Mouse (Mus musculus): ENCODE results near the gene 2010300C02Rik. TPM values are rescaled to one million over a fixed set of nuclear protein-coding genes. Genes with fewer than 3 reads are reported as not detected.

Gene 2010300C02Rik
- polyA plus RNA-seq, 1 experiment from 2014 or later, result 3.5 TPM

DNA sequence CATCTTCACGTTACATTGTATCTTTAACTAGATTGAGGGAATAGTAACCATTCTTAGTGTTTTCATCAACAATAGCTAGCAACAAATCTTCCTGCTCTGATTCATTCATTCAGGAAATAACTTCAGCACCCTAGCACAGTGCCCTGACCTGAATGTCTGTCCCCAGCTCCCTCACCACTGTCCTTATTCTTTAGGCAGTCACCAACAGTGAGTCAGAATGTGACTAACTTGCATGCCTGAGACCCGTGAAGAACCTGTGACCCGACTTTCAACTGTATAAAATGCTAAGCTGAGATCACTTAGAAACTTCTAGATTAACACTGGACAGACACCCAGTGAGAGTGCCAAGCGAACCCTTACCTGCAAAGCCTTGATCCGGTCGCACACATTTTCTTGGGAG lies 88.4 kb downstream of the 2010300C02Rik start:
- Histone ChIP-seq H3K9me3 (ENCODE audit: control insufficient read depth, low read length) (no peaks in the 10 kb centered on the region), H3K4me3 (ENCODE audit: low read depth, low read length) (no peak overlapping the region)
- no peak for ATAC-seq (ENCODE audit: low read depth)

DNA sequence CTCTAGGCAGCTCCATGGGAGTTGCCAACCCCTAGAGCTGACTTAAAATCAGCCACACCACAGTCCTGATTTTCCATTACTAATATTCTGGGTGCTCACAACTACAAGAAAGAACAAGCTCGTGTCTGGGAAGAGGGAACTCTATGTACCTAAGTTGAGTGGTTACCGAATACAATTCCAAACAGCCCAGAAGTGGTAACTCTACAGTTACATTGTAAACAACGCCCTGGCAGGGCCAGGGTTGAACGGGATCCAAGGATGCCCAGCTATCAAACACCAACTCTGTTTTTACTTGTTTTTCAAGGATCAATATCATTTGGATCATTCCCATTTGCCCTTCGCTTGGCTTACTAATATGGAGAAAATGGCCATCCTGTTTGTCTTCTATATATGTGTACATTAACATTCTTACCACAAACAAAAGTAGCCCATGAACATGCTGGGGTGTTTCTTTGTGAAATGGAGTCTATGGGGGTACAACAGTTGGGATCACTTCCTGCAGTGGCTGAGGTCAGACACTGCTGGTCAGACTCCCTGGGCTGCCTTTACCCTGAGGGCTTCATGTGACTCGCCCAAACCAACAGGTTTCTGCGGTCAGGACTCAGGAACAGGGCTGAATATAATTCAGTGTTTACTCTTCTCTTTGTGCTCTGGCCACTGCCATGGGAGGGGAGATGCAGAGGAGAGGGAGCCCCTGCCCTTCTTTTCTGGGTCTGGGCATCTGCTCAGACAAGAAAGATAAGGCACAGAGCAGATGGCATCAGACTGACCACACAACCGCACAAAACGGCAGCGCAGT lies 89.3 kb downstream of the 2010300C02Rik start:
- Histone ChIP-seq H3K4me2 (ENCODE audit: low read depth, low read length) (no peak overlapping the region), H3K4me3 (ENCODE audit: low read depth, low read length) (no peak overlapping the region), H3K27me3 (ENCODE audit: control insufficient read depth, insufficient read depth, low read length) (no peaks in the 10 kb centered on the region), H3K27ac (ENCODE audit: low read depth, low read length) (no peak overlapping the region), H3K9me3 (ENCODE audit: control insufficient read depth, low read length) (no peaks in the 10 kb centered on the region), H3K4me1 (ENCODE audit: control insufficient read depth, insufficient read depth, low read length) (no peaks in the 10 kb centered on the region), H3K9ac (replicated peaks; ENCODE audit: low read depth, low read length) (no peak overlapping the region), H3K36me3 (ENCODE audit: control insufficient read depth, insufficient read depth, low read length) (no peaks in the 10 kb centered on the region)
- ATAC-seq (ENCODE audit: low read depth), result no peak
- 90% methylated on average over 10 of the region's 10 CpGs for WGBS

More for the DNA sequence above, 88.4 kb downstream of the 2010300C02Rik start:
- Histone ChIP-seq H3K27ac (ENCODE audit: low read depth, low read length) (no peak overlapping the region), H3K4me1 (ENCODE audit: control insufficient read depth, insufficient read depth, low read length) (no peaks in the 10 kb centered on the region), H3K4me2 (ENCODE audit: low read depth, low read length) (no peak overlapping the region), H3K9ac (replicated peaks; ENCODE audit: low read depth, low read length) (no peak overlapping the region), H3K27me3 (ENCODE audit: control insufficient read depth, insufficient read depth, low read length) (no peaks in the 10 kb centered on the region), H3K36me3 (ENCODE audit: control insufficient read depth, insufficient read depth, low read length) (no peaks in the 10 kb centered on the region)
- 82% methylated on average over 6 of the region's 6 CpGs for WGBS

DNA sequence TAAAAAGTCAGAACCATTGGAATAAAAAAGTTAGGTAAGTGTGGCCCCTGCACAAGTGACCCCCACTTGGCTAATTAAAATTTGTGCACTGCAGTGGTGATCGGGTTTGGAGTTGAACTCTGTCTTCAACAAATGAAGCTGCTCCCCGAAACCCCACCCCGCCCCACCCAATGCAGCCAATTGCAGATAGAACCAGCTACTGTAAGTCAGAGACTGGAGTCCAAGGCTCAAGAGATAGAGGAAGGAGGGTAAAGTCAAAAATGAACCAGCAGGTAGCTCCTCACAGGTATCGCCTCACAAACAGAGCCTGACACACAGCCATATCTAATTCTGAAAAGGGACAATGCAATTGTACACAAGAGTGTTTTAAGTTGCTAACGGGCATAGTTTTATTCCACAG lies 90.0 kb downstream of the 2010300C02Rik start:
- H3K4me2 ChIP-seq (ENCODE audit: low read depth, low read length), result no peak overlapping the region
- no peaks in the 10 kb centered on the region for H3K36me3 ChIP-seq (ENCODE audit: control insufficient read depth, insufficient read depth, low read length)
- no peak overlapping the region for H3K9ac ChIP-seq (replicated peaks; ENCODE audit: low read depth, low read length)
- H3K27ac ChIP-seq (ENCODE audit: low read depth, low read length), result no peak overlapping the region
- no peaks in the 10 kb centered on the region for H3K4me1 ChIP-seq (ENCODE audit: control insufficient read depth, insufficient read depth, low read length)
- H3K9me3 ChIP-seq (ENCODE audit: control insufficient read depth, low read length), result no peaks in the 10 kb centered on the region
- no peaks in the 10 kb centered on the region for H3K27me3 ChIP-seq (ENCODE audit: control insufficient read depth, insufficient read depth, low read length)
- 97% methylated on average over 5 of the region's 5 CpGs for WGBS
- H3K4me3 ChIP-seq (ENCODE audit: low read depth, low read length), result no peak overlapping the region
- no peak for ATAC-seq (ENCODE audit: low read depth)

DNA sequence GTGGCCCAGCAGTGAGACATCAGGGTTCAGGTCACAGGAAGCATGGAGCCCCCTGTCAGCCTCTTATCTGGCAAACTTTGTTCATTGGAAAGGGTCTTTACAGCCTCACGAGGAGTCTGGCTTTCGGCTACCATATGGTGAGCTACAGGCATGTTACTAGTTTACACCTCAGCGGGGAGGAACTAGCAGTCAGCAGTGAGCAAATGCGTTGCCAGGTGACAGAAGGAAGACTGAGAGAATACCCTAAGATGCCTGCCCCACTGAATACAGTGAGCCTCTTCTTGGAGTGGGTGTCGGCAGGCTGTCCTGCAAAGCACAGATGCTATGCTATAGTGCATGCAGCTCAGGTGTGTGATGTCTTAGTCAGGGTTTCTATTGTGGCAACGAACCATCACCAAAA lies 91.1 kb downstream of the 2010300C02Rik start:
- Histone ChIP-seq H3K4me3 (ENCODE audit: low read depth, low read length) (no peak overlapping the region), H3K27me3 (ENCODE audit: control insufficient read depth, insufficient read depth, low read length) (no peaks in the 10 kb centered on the region)
- no peak for ATAC-seq (ENCODE audit: low read depth)

DNA sequence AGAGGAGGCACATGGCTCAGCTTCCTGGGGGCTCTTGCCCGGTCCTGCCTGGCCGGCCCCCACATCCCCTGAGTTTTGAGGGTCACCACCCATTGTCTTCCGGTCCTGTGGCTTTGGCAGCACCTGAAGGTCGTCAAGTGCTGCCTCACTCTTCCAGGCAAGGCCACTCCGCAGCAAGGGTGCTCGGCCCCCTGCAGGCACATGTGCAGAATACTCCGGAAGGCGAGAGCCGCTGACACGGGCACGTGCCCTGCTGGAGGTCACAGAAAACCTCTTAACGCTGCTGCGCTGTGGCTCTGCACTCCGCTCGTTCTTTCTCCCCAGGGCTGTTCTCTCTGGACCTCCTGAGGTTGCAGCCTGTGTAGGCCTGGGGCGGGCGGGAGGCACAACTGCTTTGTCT lies 95.7 kb downstream of the 2010300C02Rik start:
- ATAC-seq (ENCODE audit: low read depth), result no peak
- Histone ChIP-seq H3K4me1 (ENCODE audit: control insufficient read depth, insufficient read depth, low read length) (no peaks in the 10 kb centered on the region), H3K36me3 (ENCODE audit: control insufficient read depth, insufficient read depth, low read length) (no peaks in the 10 kb centered on the region), H3K9me3 (ENCODE audit: control insufficient read depth, low read length) (no peaks in the 10 kb centered on the region), H3K27ac (ENCODE audit: low read depth, low read length) (no peak overlapping the region), H3K4me2 (ENCODE audit: low read depth, low read length) (no peak overlapping the region), H3K4me3 (ENCODE audit: low read depth, low read length) (no peak overlapping the region), H3K9ac (replicated peaks; ENCODE audit: low read depth, low read length) (no peak overlapping the region), H3K27me3 (ENCODE audit: control insufficient read depth, insufficient read depth, low read length) (no peaks in the 10 kb centered on the region)
- WGBS, result 81% methylated on average over 17 of the region's 17 CpGs

More for the DNA sequence above, 91.1 kb downstream of the 2010300C02Rik start:
- no peaks in the 10 kb centered on the region for H3K9me3 ChIP-seq (ENCODE audit: control insufficient read depth, low read length)
- no peak overlapping the region for H3K9ac ChIP-seq (replicated peaks; ENCODE audit: low read depth, low read length)
- H3K27ac ChIP-seq (ENCODE audit: low read depth, low read length), result no peak overlapping the region
- no peaks in the 10 kb centered on the region for H3K36me3 ChIP-seq (ENCODE audit: control insufficient read depth, insufficient read depth, low read length)
- WGBS, result 73% methylated on average over 6 of the region's 6 CpGs
- no peaks in the 10 kb centered on the region for H3K4me1 ChIP-seq (ENCODE audit: control insufficient read depth, insufficient read depth, low read length)
- H3K4me2 ChIP-seq (ENCODE audit: low read depth, low read length), result no peak overlapping the region

DNA sequence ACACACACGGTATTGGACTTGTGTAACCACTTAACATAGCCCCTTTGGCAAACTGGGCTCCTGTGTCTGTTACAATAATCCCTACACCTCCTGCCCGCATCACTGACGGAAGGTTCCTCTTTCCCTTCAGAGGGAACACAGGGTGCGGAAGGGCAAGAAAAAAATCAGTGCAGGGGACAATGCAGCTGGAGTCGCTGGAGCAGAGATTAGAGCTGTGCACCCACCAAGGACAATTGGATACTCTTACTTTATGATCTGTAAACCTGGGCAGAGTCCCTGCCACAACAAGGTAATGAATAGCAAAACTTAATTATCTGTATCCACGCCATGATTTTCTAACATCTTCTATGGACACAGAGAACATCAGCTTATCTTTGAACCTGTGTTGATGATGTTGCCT lies 97.8 kb downstream of the 2010300C02Rik start:
- Histone ChIP-seq H3K4me1 (ENCODE audit: control insufficient read depth, insufficient read depth, low read length) (no peaks in the 10 kb centered on the region), H3K9me3 (ENCODE audit: control insufficient read depth, low read length) (no peaks in the 10 kb centered on the region), H3K9ac (replicated peaks; ENCODE audit: low read depth, low read length) (no peak overlapping the region), H3K27me3 (ENCODE audit: control insufficient read depth, insufficient read depth, low read length) (no peaks in the 10 kb centered on the region), H3K4me3 (ENCODE audit: low read depth, low read length) (no peak overlapping the region), H3K27ac (ENCODE audit: low read depth, low read length) (no peak overlapping the region), H3K4me2 (ENCODE audit: low read depth, low read length) (no peak overlapping the region), H3K36me3 (ENCODE audit: control insufficient read depth, insufficient read depth, low read length) (no peaks in the 10 kb centered on the region)
- WGBS, result 78% methylated on average over 6 of the region's 6 CpGs
- no peak for ATAC-seq (ENCODE audit: low read depth)

DNA sequence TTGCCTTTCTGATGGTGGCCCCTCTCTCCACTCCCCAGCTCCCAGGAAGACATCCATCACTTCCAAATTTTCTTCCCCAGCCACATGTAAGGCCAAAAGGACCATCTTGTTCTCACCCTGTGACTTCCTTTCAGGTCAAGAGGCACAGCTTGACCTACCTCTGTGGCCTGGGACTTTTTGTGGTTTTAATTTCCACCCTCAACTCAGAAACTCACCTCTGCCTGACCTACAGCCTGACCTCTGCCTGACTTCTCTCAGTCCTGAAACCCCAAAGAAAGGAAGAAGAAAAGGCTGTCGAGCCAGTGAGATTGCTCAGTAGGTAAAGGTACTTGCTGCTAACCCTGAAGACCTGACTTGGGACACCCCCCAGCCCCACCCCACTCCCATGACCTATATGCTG lies 100.3 kb downstream of the 2010300C02Rik start:
- no peaks in the 10 kb centered on the region for H3K9me3 ChIP-seq (ENCODE audit: control insufficient read depth, low read length)
- H3K27me3 ChIP-seq (ENCODE audit: control insufficient read depth, insufficient read depth, low read length), result no peaks in the 10 kb centered on the region
- no peak overlapping the region for H3K27ac ChIP-seq (ENCODE audit: low read depth, low read length)
- no peak for ATAC-seq (ENCODE audit: low read depth)
- no peaks in the 10 kb centered on the region for H3K4me1 ChIP-seq (ENCODE audit: control insufficient read depth, insufficient read depth, low read length)
- no peak overlapping the region for H3K4me2 ChIP-seq (ENCODE audit: low read depth, low read length)
- no peak overlapping the region for H3K9ac ChIP-seq (replicated peaks; ENCODE audit: low read depth, low read length)
- no peak overlapping the region for H3K4me3 ChIP-seq (ENCODE audit: low read depth, low read length)
- no peaks in the 10 kb centered on the region for H3K36me3 ChIP-seq (ENCODE audit: control insufficient read depth, insufficient read depth, low read length)
- WGBS, result 67% methylated on average over 1 of the region's 1 CpGs

DNA sequence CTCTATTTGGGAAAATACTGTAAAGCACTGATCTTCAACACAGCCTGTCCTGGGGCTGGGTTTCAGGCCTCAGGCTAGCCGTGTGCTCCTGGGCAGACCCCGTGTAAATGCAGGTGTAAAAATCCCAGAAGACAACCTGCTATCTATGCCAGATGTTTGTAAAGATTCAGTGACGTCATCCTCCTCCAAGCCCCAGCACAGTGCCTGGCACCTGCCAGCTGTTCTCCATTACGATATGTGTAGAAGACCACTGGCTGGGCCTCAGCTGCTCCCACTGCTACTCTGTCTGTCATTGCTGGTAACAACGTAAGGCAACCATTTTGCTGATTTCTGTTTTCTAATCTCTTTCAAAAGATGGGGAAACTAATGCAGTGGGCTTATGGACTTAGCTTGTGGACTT lies 102.8 kb downstream of the 2010300C02Rik start:
- Histone ChIP-seq H3K27me3 (ENCODE audit: control insufficient read depth, insufficient read depth, low read length) (no peaks in the 10 kb centered on the region), H3K4me3 (ENCODE audit: low read depth, low read length) (no peak overlapping the region), H3K9ac (replicated peaks; ENCODE audit: low read depth, low read length) (no peak overlapping the region), H3K9me3 (ENCODE audit: control insufficient read depth, low read length) (no peaks in the 10 kb centered on the region), H3K36me3 (ENCODE audit: control insufficient read depth, insufficient read depth, low read length) (no peaks in the 10 kb centered on the region), H3K4me1 (ENCODE audit: control insufficient read depth, insufficient read depth, low read length) (peaks cover 8% of the 10 kb centered on the region; the same call in 1 of the 2 replicates), H3K4me2 (ENCODE audit: low read depth, low read length) (no peak overlapping the region), H3K27ac (ENCODE audit: low read depth, low read length) (no peak overlapping the region)
- no peak for ATAC-seq (ENCODE audit: low read depth)
- WGBS, result 82% methylated on average over 5 of the region's 5 CpGs

DNA sequence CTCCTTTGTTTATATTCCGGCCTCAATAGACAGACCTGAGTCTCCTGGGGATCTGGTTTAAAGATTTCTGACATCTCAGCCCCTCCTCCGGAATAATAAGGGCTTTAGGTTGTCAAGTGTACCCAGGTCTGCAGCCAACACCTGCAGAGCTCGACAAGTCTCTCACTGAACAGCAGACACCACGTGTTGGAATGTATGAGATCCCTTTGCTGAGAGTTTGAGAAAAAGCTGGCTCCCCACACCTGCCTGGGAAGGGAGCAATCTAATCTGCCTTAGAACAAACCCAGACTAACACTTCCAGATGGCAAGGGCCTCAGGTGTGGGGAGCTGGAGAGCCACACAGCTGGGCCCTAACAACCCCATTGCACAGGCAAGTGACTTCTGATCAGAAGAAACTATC lies 103.3 kb downstream of the 2010300C02Rik start:
- no peaks in the 10 kb centered on the region for H3K9me3 ChIP-seq (ENCODE audit: control insufficient read depth, low read length)
- H3K9ac ChIP-seq (replicated peaks; ENCODE audit: low read depth, low read length), result no peak overlapping the region
- no peak overlapping the region for H3K4me2 ChIP-seq (ENCODE audit: low read depth, low read length)
- WGBS, result 37% methylated on average over 4 of the region's 4 CpGs
- no peaks in the 10 kb centered on the region for H3K36me3 ChIP-seq (ENCODE audit: control insufficient read depth, insufficient read depth, low read length)
- no peak overlapping the region for H3K4me3 ChIP-seq (ENCODE audit: low read depth, low read length)
- no peak overlapping the region for H3K27ac ChIP-seq (ENCODE audit: low read depth, low read length)
- peaks cover 8% of the 10 kb centered on the region; the same call in 1 of the 2 replicates for H3K4me1 ChIP-seq (ENCODE audit: control insufficient read depth, insufficient read depth, low read length)
- ATAC-seq (ENCODE audit: low read depth), result no peak
- no peaks in the 10 kb centered on the region for H3K27me3 ChIP-seq (ENCODE audit: control insufficient read depth, insufficient read depth, low read length)

Measured in neural tube, embryonic 14.5 days (tissue).